Mouse (Mus musculus) kidney, postnatal 4 days (tissue): ENCODE data around the gene Fam234a.
"Not testable (repeated sequence)": the region's sequence is repeated elsewhere in the genome, so short reads cannot be mapped to it uniquely, and the experiment has no call there.

Experiments used
- DNase-seq, 2 experiments: peaks; one replicate each; pipeline ENCODE4 v3.0.0; 2021; ENCODE audit warnings: mixed read lengths in 2 of 2

Fam234a gene

GRCm38 (mm10) chr17:26244101-26244841 lies at the start of gene Fam234a:
TSS of gene Fam234a (minus strand) at chr17:26244242.
- DNase-seq: peak; percentile 96 to 98

GRCm38 (mm10) chr17:26289475-26289874 lies 45.4 kb upstream of the Fam234a start:
- no peak for DNase-seq

- no peak for DNase-seq
Measured at GRCm38 (mm10) chr17:26286199-26286955, 42.3 kb upstream of the Fam234a start.

GRCm38 (mm10) chr17:26276711-26277110 lies 32.7 kb upstream of the Fam234a start:
- peak; percentile 62 to 71 for DNase-seq

GRCm38 (mm10) chr17:26275933-26276332 lies 31.9 kb upstream of the Fam234a start:
- DNase-seq: no peak

- no peak for DNase-seq
Measured at GRCm38 (mm10) chr17:26272586-26272985, 28.5 kb upstream of the Fam234a start.

- not testable (repeated sequence) for DNase-seq
Measured at GRCm38 (mm10) chr17:26269577-26269976, 25.5 kb upstream of the Fam234a start.

GRCm38 (mm10) chr17:26268851-26269250 lies 24.8 kb upstream of the Fam234a start:
- no peak for DNase-seq

GRCm38 (mm10) chr17:26262384-26262783 lies 18.3 kb upstream of the Fam234a start:
- no peak for DNase-seq

- DNase-seq: no peak
Measured at GRCm38 (mm10) chr17:26261826-26262225, 17.8 kb upstream of the Fam234a start.

GRCm38 (mm10) chr17:26255313-26255712 lies 11.3 kb upstream of the Fam234a start:
- DNase-seq: no peak

GRCm38 (mm10) chr17:26253399-26253798 lies 9.4 kb upstream of the Fam234a start:
- no peak for DNase-seq

- peak; percentile 96 to 97 for DNase-seq
Measured at GRCm38 (mm10) chr17:26252539-26253251, 8.7 kb upstream of the Fam234a start, which contains the start of gene Luc7l. TSS of gene Luc7l (plus strand) at chr17:26252896.

- no peak for DNase-seq
Measured at GRCm38 (mm10) chr17:26251886-26252538, 8.0 kb upstream of the Fam234a start.

GRCm38 (mm10) chr17:26243471-26244100 lies 456 bp downstream of the Fam234a start:
- peak; percentile 74 to 87 for DNase-seq

- DNase-seq: no peak
Measured at GRCm38 (mm10) chr17:26240990-26241389, 3.1 kb downstream of the Fam234a start.

GRCm38 (mm10) chr17:26240120-26240790 lies 3.8 kb downstream of the Fam234a start:
- DNase-seq: no peak

- DNase-seq: no peak
Measured at GRCm38 (mm10) chr17:26239551-26239950, 4.5 kb downstream of the Fam234a start.

GRCm38 (mm10) chr17:26237667-26238066 lies 6.4 kb downstream of the Fam234a start:
- no peak for DNase-seq

GRCm38 (mm10) chr17:26235077-26235815 lies 8.8 kb downstream of the Fam234a start:
- no peak for DNase-seq

- no peak for DNase-seq
Measured at GRCm38 (mm10) chr17:26234386-26234785, 9.7 kb downstream of the Fam234a start.
